Mouse (Mus musculus): ENCODE data around the gene Gm10945. TPM values are rescaled to one million over a fixed set of nuclear protein-coding genes. Genes with fewer than 3 reads are reported as not detected.
A peak's percentile ranks its signal among the peaks of the same experiment; 100 is the strongest.

Gm10945 gene
- polyA plus RNA-seq (2015; fragmentation: Nextera tagmentation; extraction: Ambion mirVana), result not detected in 2 replicates

- no peak within 1 kb of the TSS for H3K9ac ChIP-seq (ENCODE audit: low read length)
- no peak within 1 kb of the TSS for H3K4me3 ChIP-seq (ENCODE audit: low read length)
- H3K36me3 ChIP-seq (ENCODE audit: control insufficient read depth, insufficient read depth), result no peaks in the 10 kb centered on the region
- 75% methylated on average over 2 of the region's 2 CpGs for WGBS
- no peaks in the 10 kb centered on the region for H3K27me3 ChIP-seq (ENCODE audit: control insufficient read depth, insufficient read depth, low read length)
- no peaks in the 10 kb centered on the region for H3K4me1 ChIP-seq (ENCODE audit: control insufficient read depth, insufficient read depth, low read length)
- no peaks in the 10 kb centered on the region for H3K9me3 ChIP-seq (replicated peaks; ENCODE audit: control insufficient read depth, low read length)
- no peak within 1 kb of the TSS for H3K4me2 ChIP-seq (ENCODE audit: low read depth, low read length)
- peak; percentile 60; the same call in 1 of the 2 replicates for ATAC-seq (replicated peaks; ENCODE audit: extremely low read depth, insufficient read depth, low FRiP score)
- H3K27ac ChIP-seq (ENCODE audit: low read length), result no peak within 1 kb of the TSS
These were observed at the start of gene Gm10945 for GRCm38 (mm10) chr10:6761287-6761811. Gene Gm10945 (minus strand): TSS chr10:6761761.

- H3K27ac ChIP-seq (ENCODE audit: low read length), result no peak overlapping the region
- H3K9ac ChIP-seq (ENCODE audit: low read length), result no peak overlapping the region
- H3K4me1 ChIP-seq (ENCODE audit: control insufficient read depth, insufficient read depth, low read length), result no peaks in the 10 kb centered on the region
- H3K36me3 ChIP-seq (ENCODE audit: control insufficient read depth, insufficient read depth), result no peaks in the 10 kb centered on the region
- no peaks in the 10 kb centered on the region for H3K9me3 ChIP-seq (replicated peaks; ENCODE audit: control insufficient read depth, low read length)
- no peak overlapping the region for H3K4me2 ChIP-seq (ENCODE audit: low read depth, low read length)
- H3K4me3 ChIP-seq (ENCODE audit: low read length), result no peak overlapping the region
- no peak for ATAC-seq (replicated peaks; ENCODE audit: extremely low read depth, insufficient read depth, low FRiP score)
- H3K27me3 ChIP-seq (ENCODE audit: control insufficient read depth, insufficient read depth, low read length), result peaks cover 3% of the 10 kb centered on the region; the same call in 1 of the 2 replicates
These were observed 28.7 kb upstream of the Gm10945 start for GRCm38 (mm10) chr10:6790226-6790625.

GRCm38 (mm10) chr10:6788517-6789237 is 27.1 kb upstream of the Gm10945 start:
- WGBS, result 5% methylated on average over 25 of the region's 25 CpGs
- Histone ChIP-seq H3K4me1 (ENCODE audit: control insufficient read depth, insufficient read depth, low read length) (no peaks in the 10 kb centered on the region), H3K36me3 (ENCODE audit: control insufficient read depth, insufficient read depth) (no peaks in the 10 kb centered on the region), H3K4me3 (ENCODE audit: low read length) (no peak overlapping the region), H3K27ac (ENCODE audit: low read length) (no peak overlapping the region), H3K9ac (ENCODE audit: low read length) (no peak overlapping the region), H3K27me3 (ENCODE audit: control insufficient read depth, insufficient read depth, low read length) (peaks cover 3% of the 10 kb centered on the region; the same call in 1 of the 2 replicates), H3K9me3 (replicated peaks; ENCODE audit: control insufficient read depth, low read length) (no peaks in the 10 kb centered on the region), H3K4me2 (ENCODE audit: low read depth, low read length) (no peak overlapping the region)
- no peak for ATAC-seq (replicated peaks; ENCODE audit: extremely low read depth, insufficient read depth, low FRiP score)

- Histone ChIP-seq H3K36me3 (ENCODE audit: control insufficient read depth, insufficient read depth) (no peaks in the 10 kb centered on the region), H3K9ac (ENCODE audit: low read length) (no peak within 1 kb of the TSS), H3K27ac (ENCODE audit: low read length) (no peak within 1 kb of the TSS), H3K4me2 (ENCODE audit: low read depth, low read length) (no peak within 1 kb of the TSS), H3K4me1 (ENCODE audit: control insufficient read depth, insufficient read depth, low read length) (no peaks in the 10 kb centered on the region), H3K9me3 (replicated peaks; ENCODE audit: control insufficient read depth, low read length) (no peaks in the 10 kb centered on the region), H3K27me3 (ENCODE audit: control insufficient read depth, insufficient read depth, low read length) (no peaks in the 10 kb centered on the region), H3K4me3 (ENCODE audit: low read length) (no peak within 1 kb of the TSS)
- 89% methylated on average over 3 of the region's 3 CpGs for WGBS
- no peak for ATAC-seq (replicated peaks; ENCODE audit: extremely low read depth, insufficient read depth, low FRiP score)
These were observed 3.4 kb downstream of the Gm10945 start, which contains the start of gene Oprm1 for GRCm38 (mm10) chr10:6758206-6758605. Gene Oprm1 (plus strand): TSS chr10:6758506.

GRCm38 (mm10) chr10:6753375-6753774 is 8.2 kb downstream of the Gm10945 start:
- no peaks in the 10 kb centered on the region for H3K27me3 ChIP-seq (ENCODE audit: control insufficient read depth, insufficient read depth, low read length)
- ATAC-seq (replicated peaks; ENCODE audit: extremely low read depth, insufficient read depth, low FRiP score), result no peak
- no peaks in the 10 kb centered on the region for H3K4me1 ChIP-seq (ENCODE audit: control insufficient read depth, insufficient read depth, low read length)
- H3K4me2 ChIP-seq (ENCODE audit: low read depth, low read length), result no peak overlapping the region
- H3K36me3 ChIP-seq (ENCODE audit: control insufficient read depth, insufficient read depth), result no peaks in the 10 kb centered on the region
- H3K9ac ChIP-seq (ENCODE audit: low read length), result no peak overlapping the region
- H3K4me3 ChIP-seq (ENCODE audit: low read length), result no peak overlapping the region
- H3K27ac ChIP-seq (ENCODE audit: low read length), result no peak overlapping the region
- 74% methylated on average over 5 of the region's 5 CpGs for WGBS
- no peaks in the 10 kb centered on the region for H3K9me3 ChIP-seq (replicated peaks; ENCODE audit: control insufficient read depth, low read length)

GRCm38 (mm10) chr10:6728469-6728868 is 33.1 kb downstream of the Gm10945 start:
- Histone ChIP-seq H3K4me1 (ENCODE audit: control insufficient read depth, insufficient read depth, low read length) (no peaks in the 10 kb centered on the region), H3K9ac (ENCODE audit: low read length) (no peak overlapping the region), H3K27ac (ENCODE audit: low read length) (no peak overlapping the region), H3K36me3 (ENCODE audit: control insufficient read depth, insufficient read depth) (no peaks in the 10 kb centered on the region), H3K4me2 (ENCODE audit: low read depth, low read length) (no peak overlapping the region), H3K27me3 (ENCODE audit: control insufficient read depth, insufficient read depth, low read length) (no peaks in the 10 kb centered on the region), H3K9me3 (replicated peaks; ENCODE audit: control insufficient read depth, low read length) (peaks cover 4% of the 10 kb centered on the region; the same call in 1 of the 2 replicates), H3K4me3 (ENCODE audit: low read length) (no peak overlapping the region)
- 93% methylated on average over 3 of the region's 3 CpGs for WGBS
- no peak for ATAC-seq (replicated peaks; ENCODE audit: extremely low read depth, insufficient read depth, low FRiP score)

DNA sequence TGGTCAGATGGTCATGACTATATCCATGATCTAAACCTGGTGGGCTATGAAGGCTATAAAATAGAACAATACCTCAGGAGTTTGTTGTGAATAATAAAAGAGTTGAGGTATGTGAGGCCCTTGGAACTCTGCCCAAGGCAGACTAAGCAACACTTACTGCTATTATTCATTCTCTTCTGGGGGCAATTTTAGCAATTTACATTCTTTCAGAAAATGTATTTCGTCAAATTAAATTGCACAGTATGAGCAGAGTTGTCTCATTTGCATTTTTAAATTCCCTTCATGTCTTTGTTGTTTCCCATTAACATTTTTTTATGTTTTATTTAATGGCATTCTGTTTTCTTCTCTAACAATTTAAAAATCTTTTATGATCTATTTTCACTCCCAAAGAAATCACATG is 37.8 kb downstream of the Gm10945 start:
- H3K4me3 ChIP-seq (ENCODE audit: low read length), result no peak overlapping the region
- no peak overlapping the region for H3K27ac ChIP-seq (ENCODE audit: low read length)
- ATAC-seq (replicated peaks; ENCODE audit: extremely low read depth, insufficient read depth, low FRiP score), result no peak
- no peaks in the 10 kb centered on the region for H3K36me3 ChIP-seq (ENCODE audit: control insufficient read depth, insufficient read depth)
- no peak overlapping the region for H3K9ac ChIP-seq (ENCODE audit: low read length)
- no peaks in the 10 kb centered on the region for H3K27me3 ChIP-seq (ENCODE audit: control insufficient read depth, insufficient read depth, low read length)
- 57% methylated on average over 1 of the region's 1 CpGs for WGBS
- no peaks in the 10 kb centered on the region for H3K4me1 ChIP-seq (ENCODE audit: control insufficient read depth, insufficient read depth, low read length)
- H3K4me2 ChIP-seq (ENCODE audit: low read depth, low read length), result no peak overlapping the region
- H3K9me3 ChIP-seq (replicated peaks; ENCODE audit: control insufficient read depth, low read length), result peaks cover 4% of the 10 kb centered on the region; the same call in 1 of the 2 replicates

DNA sequence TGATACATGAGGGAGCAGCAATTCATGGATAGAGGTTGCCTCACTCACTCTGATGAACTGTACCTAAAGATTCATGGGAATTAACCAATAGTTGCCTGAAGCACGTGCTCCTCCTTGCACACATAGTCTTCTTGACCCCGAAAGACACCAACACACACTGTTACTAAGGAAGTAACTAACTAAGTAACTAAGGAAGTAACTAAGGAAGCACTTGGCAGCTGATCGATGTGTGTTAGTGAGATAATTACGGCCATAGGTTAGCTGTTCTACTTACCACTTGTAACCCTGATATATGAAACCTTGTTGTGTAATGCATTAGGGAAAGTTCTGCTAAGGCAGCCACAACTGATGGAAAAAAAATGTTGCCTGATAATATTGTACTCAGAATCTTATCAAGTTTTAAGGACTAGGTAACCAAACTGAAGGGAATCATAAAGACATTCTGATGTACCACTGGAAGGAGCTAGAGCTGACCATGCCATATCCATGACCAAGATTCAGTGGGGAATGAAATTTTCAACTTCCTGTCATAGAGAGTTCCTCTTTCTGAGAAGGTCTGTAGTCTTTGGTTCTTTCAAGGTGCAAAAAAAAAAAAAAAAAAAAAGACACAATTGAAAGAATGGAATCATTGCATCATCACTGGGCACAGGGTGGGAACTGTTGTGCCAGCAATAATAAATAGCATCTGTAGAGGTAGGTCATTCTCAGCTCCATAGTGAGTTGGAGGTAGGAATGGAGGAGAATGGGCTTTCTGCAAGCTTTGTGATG is 44.2 kb downstream of the Gm10945 start:
- 62% methylated on average over 4 of the region's 4 CpGs for WGBS

More for the DNA sequence above, 44.2 kb downstream of the Gm10945 start:
- H3K9me3 ChIP-seq (replicated peaks; ENCODE audit: control insufficient read depth, low read length), result no peaks in the 10 kb centered on the region
- H3K36me3 ChIP-seq (ENCODE audit: control insufficient read depth, insufficient read depth), result no peaks in the 10 kb centered on the region
- H3K4me3 ChIP-seq (ENCODE audit: low read length), result no peak overlapping the region
- H3K4me2 ChIP-seq (ENCODE audit: low read depth, low read length), result no peak overlapping the region
- H3K9ac ChIP-seq (ENCODE audit: low read length), result no peak overlapping the region
- H3K27me3 ChIP-seq (ENCODE audit: control insufficient read depth, insufficient read depth, low read length), result no peaks in the 10 kb centered on the region
- no peak overlapping the region for H3K27ac ChIP-seq (ENCODE audit: low read length)
- ATAC-seq (replicated peaks; ENCODE audit: extremely low read depth, insufficient read depth, low FRiP score), result no peak
- H3K4me1 ChIP-seq (ENCODE audit: control insufficient read depth, insufficient read depth, low read length), result no peaks in the 10 kb centered on the region

Measured in heart, embryonic 16.5 days (tissue).